Mouse (Mus musculus) heart, embryonic 14.5 days (tissue): ENCODE measurements at regions not wholly inside any gene's neighbourhood (a gene's known extent, or its start where the extent isn't known, plus 50 kb on each side); places are given as distances from the start of the nearest gene placed in this dataset.
"Not testable (repeated sequence)": the region's sequence is repeated elsewhere in the genome, so short reads cannot be mapped to it uniquely, and the experiment has no call there.

Source experiments
- ATAC-seq: fragments of 200-750 bp; cut with Nextera tagmentation; 2 replicates; pipeline ENCODE4 v1.8.0; 2017; ENCODE audit warnings: low read depth, moderate TSS enrichment; ENCODE audit not compliant: insufficient number of reproducible peaks, insufficient read depth, low FRiP score
- H3K27ac ChIP-seq, 2 experiments: fragments of 200-500 bp in 1 of 2; fragments of 300-500 bp in 1 of 2; sonication (generic) in 1 of 2; replicated peaks in 1 of 2; 2 replicates each; pipeline ENCODE4 v1.5.1; 2012 to 2014; ENCODE audit warnings: low read depth in 2 of 2, low read length in 2 of 2, control low read depth in 1 of 2, mild to moderate bottlenecking in 1 of 2, mixed read lengths in 1 of 2; ENCODE audit not compliant: control insufficient read depth in 1 of 2, insufficient read depth in 1 of 2
- H3K27me3 ChIP-seq: fragments of 300-500 bp; sonication (generic); 2 replicates; pipeline ENCODE4 v1.6.1; 2014; ENCODE audit warnings: mild to moderate bottlenecking, low read length, control low read depth; ENCODE audit not compliant: control insufficient read depth, insufficient read depth
- H3K36me3 ChIP-seq: fragments of 300-500 bp; sonication (generic); 2 replicates; pipeline ENCODE4 v1.6.1; 2014; ENCODE audit warnings: mild to moderate bottlenecking, control low read depth, low read length, mixed read lengths; ENCODE audit not compliant: control insufficient read depth, insufficient read depth
- H3K4me1 ChIP-seq, 2 experiments: fragments of 200-500 bp in 1 of 2; fragments of 300-500 bp in 1 of 2; sonication (generic) in 1 of 2; 2 replicates each; pipeline ENCODE4 v1.6.1; 2012 to 2014; ENCODE audit warnings: low read length in 2 of 2, control low read depth in 1 of 2, mixed read lengths in 1 of 2; ENCODE audit not compliant: control insufficient read depth in 2 of 2, insufficient read depth in 2 of 2
- H3K4me2 ChIP-seq: fragments of 300-500 bp; sonication (generic); 2 replicates; pipeline ENCODE4 v1.6.1; 2014; ENCODE audit warnings: mild to moderate bottlenecking, low read length
- H3K4me3 ChIP-seq, 2 experiments: fragments of 200-500 bp in 1 of 2; fragments of 300-500 bp in 1 of 2; sonication (generic) in 1 of 2; 2 replicates each; pipeline ENCODE4 v1.5.1; 2012 to 2014; ENCODE audit warnings: low read length in 2 of 2, mild to moderate bottlenecking in 2 of 2, control low read depth in 1 of 2, low read depth in 1 of 2, moderate library complexity in 1 of 2; ENCODE audit not compliant: control insufficient read depth in 1 of 2, insufficient read depth in 1 of 2
- H3K9ac ChIP-seq: fragments of 300-500 bp; sonication (generic); 2 replicates; pipeline ENCODE4 v1.6.1; 2014; ENCODE audit warnings: mild to moderate bottlenecking, low read length
- H3K9me3 ChIP-seq: fragments of 300-500 bp; sonication (generic); 2 replicates; pipeline ENCODE4 v1.6.1; 2016; ENCODE audit warnings: low read length, control low read depth; ENCODE audit not compliant: control insufficient read depth
- WGBS: fragments of 180-500 bp; shearing (Covaris S2); extraction: QIAGEN DNeasy Blood & Tissue Kit; methylation state at CpG from one replicate; pipeline ENCODE4 v1.1.7; 2014; 5-methylcytosine and 5-hydroxymethylcytosine counted together

DNA sequence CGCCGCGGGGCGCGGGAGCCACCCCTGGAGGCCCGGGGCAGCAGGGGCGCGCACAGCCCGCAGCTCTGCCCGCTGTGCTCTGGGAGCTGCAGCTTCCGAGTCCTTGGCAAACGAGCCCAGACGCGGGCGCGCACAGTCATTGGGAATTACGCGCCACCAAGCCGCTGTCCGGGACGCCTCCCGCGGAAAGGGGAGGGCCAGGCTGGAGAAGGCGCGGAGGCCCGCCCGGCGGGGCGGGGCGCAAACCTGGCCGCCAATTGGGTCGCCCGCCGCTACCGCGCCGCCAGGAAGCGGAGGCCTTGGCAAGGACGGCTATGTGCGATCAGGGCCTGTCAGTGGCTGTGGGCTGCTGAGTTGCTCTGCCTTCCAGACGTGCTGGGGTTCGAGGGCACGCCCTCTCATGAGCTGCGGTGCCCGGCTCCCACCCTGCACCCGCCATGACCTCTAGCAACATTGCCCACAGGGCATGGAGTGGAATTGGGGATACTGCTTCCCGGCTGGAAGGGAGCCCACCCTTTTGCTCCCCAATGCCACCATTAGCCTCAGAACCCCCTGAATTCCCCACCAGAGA lies 739.1 kb upstream of the Ywhaq start:
- not testable (repeated sequence) for ATAC-seq, H3K4me3 ChIP-seq, H3K9ac ChIP-seq, H3K36me3 ChIP-seq, H3K4me1 ChIP-seq, H3K9me3 ChIP-seq, H3K27me3 ChIP-seq, H3K27ac ChIP-seq
- peak overlapping the region; percentile 8; the same call in 1 of the 2 replicates for H3K4me2 ChIP-seq
- 4% methylated on average over 33 of the region's 47 CpGs for WGBS

DNA sequence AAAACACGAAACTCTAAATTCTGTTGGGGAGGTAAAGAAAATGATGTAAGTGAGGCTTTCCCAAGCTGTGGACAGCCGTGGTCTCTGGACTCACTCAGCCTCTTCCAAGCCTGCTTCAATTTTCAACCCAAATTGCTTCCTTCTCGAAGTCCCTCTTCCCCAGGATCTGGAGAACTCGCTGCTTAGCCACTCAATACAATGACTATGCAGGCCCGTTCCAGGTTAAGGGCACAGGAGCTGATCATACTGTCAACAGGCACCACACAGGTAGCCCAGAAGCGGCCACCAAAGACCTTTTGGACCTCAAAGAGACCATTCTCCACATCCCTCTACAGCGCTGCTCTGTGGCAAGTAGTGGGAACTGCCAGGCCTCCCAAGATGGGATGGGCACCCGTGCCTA lies 737.9 kb upstream of the Ywhaq start:
- not testable (repeated sequence) for ATAC-seq, H3K27ac ChIP-seq, H3K36me3 ChIP-seq, H3K9me3 ChIP-seq, H3K9ac ChIP-seq, H3K4me1 ChIP-seq, H3K4me2 ChIP-seq, H3K27me3 ChIP-seq, H3K4me3 ChIP-seq
- WGBS, result 76% methylated on average over 4 of the region's 8 CpGs
